Mouse (Mus musculus) lung, adult 2 months (tissue): ENCODE results near the gene Kri1.

ENCODE experiments used
- CTCF ChIP-seq: fragments of 200-500 bp; IDR thresholded peaks from 2 replicates; pipeline ENCODE4 v1.5.1; 2011; ENCODE audit warnings: mild to moderate bottlenecking, low read length, control low read depth; ENCODE audit not compliant: insufficient read depth
- POLR2A ChIP-seq: fragments of 200-500 bp; IDR thresholded peaks from 2 replicates; pipeline ENCODE4 v1.6.1; 2011; ENCODE audit warnings: low read depth, mild to moderate bottlenecking, control low read depth, low read length, borderline replicate concordance; ENCODE audit errors: extremely low read depth

GRCm38 (mm10) chr9:21236991-21237367, 50.8 kb downstream of the Kri1 start:
- TF ChIP-seq CTCF = no peak
- TF ChIP-seq POLR2A = no peak
